Mouse (Mus musculus): ENCODE data around the gene Anapc4. TPM values are rescaled to one million over a fixed set of nuclear protein-coding genes. Genes with fewer than 3 reads are reported as not detected.

Gene Anapc4
- polyA plus RNA-seq, 1 experiment from 2014 or later, result 112 TPM

GRCm38 (mm10) chr5:52911286-52911870 lies 77.6 kb downstream of the Anapc4 start:
- Histone ChIP-seq H3K4me1 (no peaks in the 10 kb centered on the region), H3K9me3 (replicated peaks) (no peaks in the 10 kb centered on the region), H3K4me2 (no peak overlapping the region), H3K27ac (no peak overlapping the region), H3K27me3 (no peaks in the 10 kb centered on the region), H3K9ac (no peak overlapping the region), H3K36me3 (ENCODE audit: poor library complexity, severe bottlenecking) (no peaks in the 10 kb centered on the region), H3K4me3 (no peak overlapping the region)
- WGBS, result 91% methylated on average over 10 of the region's 10 CpGs
- ATAC-seq, result no peak

GRCm38 (mm10) chr5:52913711-52914110 lies 79.9 kb downstream of the Anapc4 start:
- no peaks in the 10 kb centered on the region for H3K9me3 ChIP-seq (replicated peaks)
- no peak for ATAC-seq
- WGBS, result 82% methylated on average over 7 of the region's 7 CpGs
- no peak overlapping the region for H3K4me2 ChIP-seq
- no peak overlapping the region for H3K27ac ChIP-seq
- no peak overlapping the region for H3K4me3 ChIP-seq
- H3K9ac ChIP-seq, result no peak overlapping the region
- H3K27me3 ChIP-seq, result no peaks in the 10 kb centered on the region
- H3K4me1 ChIP-seq, result no peaks in the 10 kb centered on the region
- no peaks in the 10 kb centered on the region for H3K36me3 ChIP-seq (ENCODE audit: poor library complexity, severe bottlenecking)

GRCm38 (mm10) chr5:52916186-52916585 lies 82.4 kb downstream of the Anapc4 start:
- WGBS, result 78% methylated on average over 6 of the region's 6 CpGs
- no peaks in the 10 kb centered on the region for H3K4me1 ChIP-seq
- H3K27me3 ChIP-seq, result no peaks in the 10 kb centered on the region
- no peaks in the 10 kb centered on the region for H3K36me3 ChIP-seq (ENCODE audit: poor library complexity, severe bottlenecking)
- H3K9ac ChIP-seq, result no peak overlapping the region
- no peaks in the 10 kb centered on the region for H3K9me3 ChIP-seq (replicated peaks)
- H3K4me3 ChIP-seq, result no peak overlapping the region
- no peak overlapping the region for H3K4me2 ChIP-seq
- no peak overlapping the region for H3K27ac ChIP-seq
- no peak for ATAC-seq

Other genes with a start within 250 kb of the Anapc4 start
- gene Sepsecs, start 164.3 kb upstream of the Anapc4 start, polyA plus RNA-seq (2015; fragmentation: Nextera tagmentation; extraction: Ambion mirVana), result 7.1 and 9.2 TPM in 2 replicates
- gene Pi4k2b, start 92.4 kb upstream of the Anapc4 start, polyA plus RNA-seq (2015; fragmentation: Nextera tagmentation; extraction: Ambion mirVana), result 6.7 and 8.6 TPM in 2 replicates
- 14.7 and 15.6 TPM in 2 replicates for gene Zcchc4, start 58.6 kb upstream of the Anapc4 start, polyA plus RNA-seq (2015; fragmentation: Nextera tagmentation; extraction: Ambion mirVana)
- gene Slc34a2, start 204.1 kb downstream of the Anapc4 start, polyA plus RNA-seq (2015; fragmentation: Nextera tagmentation; extraction: Ambion mirVana), result not detected in 2 replicates